ENCODE assay signal across 18 mouse cellular contexts in genomic region chr14:30168387-30168786, GRCm38 (mm10).
A peak's percentile ranks its signal among the peaks of the same experiment; 100 is the strongest.
DNase-seq lines count a peak whose midpoint lies in the region; ATAC-seq and TF ChIP-seq lines count a peak whose summit lies in the region.
"Had no signal": no experiment of that assay in that cellular context is flagged by ENCODE, and none has a peak within 500 bp of the region (broad histone marks: within the 10 kb centered on the region; RNA-seq: fewer than 3 reads in every experiment).

No protein-coding gene starts in this region.

- H3K4me2 ChIP-seq in liver, embryonic 14.5 days (ENCODE audit: low read depth) = no peak overlapping the region
- no peak overlapping the region for H3K4me2 ChIP-seq in forebrain, embryonic 11.5 days (ENCODE audit: low read depth, low read length, severe bottlenecking)
- H3K4me2 ChIP-seq: embryonic facial prominence, embryonic 12.5 days; forebrain, embryonic 12.5 days had no signal

- no peak overlapping the region for H3K9ac ChIP-seq in liver, embryonic 14.5 days (replicated peaks)
- H3K9ac ChIP-seq in forebrain, embryonic 11.5 days (ENCODE audit: low read length) = no peak overlapping the region
- H3K9ac ChIP-seq: embryonic facial prominence, embryonic 12.5 days; forebrain, embryonic 12.5 days had no signal

- H3K4me3 ChIP-seq in liver, embryonic 14.5 days (ENCODE audit: insufficient read depth in 1 of 2, low read depth in 2 of 2, low read length in 2 of 2) = no peak overlapping the region
- H3K4me3 ChIP-seq in forebrain, embryonic 11.5 days (ENCODE audit: low read depth, low read length) = no peak overlapping the region
- H3K4me3 ChIP-seq: embryonic facial prominence, embryonic 10.5 days; embryonic facial prominence, embryonic 12.5 days; forebrain, embryonic 12.5 days had no signal

- TF ChIP-seq CTCF in liver, embryonic 14.5 days (IDR thresholded peaks at IDR 0.05; ENCODE audit: low read depth) = no peak

- no peak overlapping the region for H3K27ac ChIP-seq in liver, embryonic 14.5 days
- H3K27ac ChIP-seq in forebrain, embryonic 11.5 days (ENCODE audit: low read depth, low read length) = no peak overlapping the region
- H3K27ac ChIP-seq: embryonic facial prominence, embryonic 10.5 days; embryonic facial prominence, embryonic 12.5 days; forebrain, embryonic 12.5 days had no signal

- 24% methylated on average over 3 of the region's 3 CpGs for WGBS in liver, embryonic 14.5 days (ENCODE audit: insufficient replicate concordance)
- WGBS in forebrain, embryonic 11.5 days = 87% methylated on average over 3 of the region's 3 CpGs

- no peaks in the 10 kb centered on the region for H3K9me3 ChIP-seq in liver, embryonic 14.5 days (ENCODE audit: control insufficient read depth, low read length)
- H3K9me3 ChIP-seq in forebrain, embryonic 11.5 days (ENCODE audit: control insufficient read depth, low read length) = no peaks in the 10 kb centered on the region
- H3K9me3 ChIP-seq: embryonic facial prominence, embryonic 10.5 days; embryonic facial prominence, embryonic 12.5 days; forebrain, embryonic 12.5 days; G1E had no signal

- H3K27me3 ChIP-seq in liver, embryonic 14.5 days (ENCODE audit: control insufficient read depth, insufficient read depth, low read length) = no peaks in the 10 kb centered on the region
- H3K27me3 ChIP-seq in forebrain, embryonic 11.5 days (ENCODE audit: control insufficient read depth, insufficient read depth, low read length) = no peaks in the 10 kb centered on the region
- H3K27me3 ChIP-seq: CH12.LX; embryonic facial prominence, embryonic 12.5 days had no signal

- ATAC-seq in liver, embryonic 14.5 days (ENCODE audit: insufficient read depth) = peak; percentile 23; the same call in 1 of the 2 replicates
- ATAC-seq in megakaryocyte-erythroid progenitor cell, adult 5-6 weeks (replicated peaks; ENCODE audit: low FRiP score, low TSS enrichment, poor library complexity, severe bottlenecking) = peak; percentile 53; the same call in 1 of the 2 replicates
- no peak for ATAC-seq in forebrain, embryonic 11.5 days (replicated peaks; ENCODE audit: low FRiP score)
- ATAC-seq: CD4-positive, CD25-positive, alpha-beta regulatory T cell, adult 4 months; forebrain, embryonic 14.5 days; forebrain, embryonic 16.5 days had no signal

- no peak for TF ChIP-seq EP300 in liver, embryonic 14.5 days (IDR thresholded peaks at IDR 0.05; ENCODE audit: low read depth)

- no peaks in the 10 kb centered on the region for H3K36me3 ChIP-seq in liver, embryonic 14.5 days (replicated peaks; ENCODE audit: control insufficient read depth, insufficient read depth, low read depth)
- no peaks in the 10 kb centered on the region for H3K36me3 ChIP-seq in forebrain, embryonic 11.5 days (ENCODE audit: control insufficient read depth, insufficient read depth, low read length)
- H3K36me3 ChIP-seq: embryonic facial prominence, embryonic 10.5 days; embryonic facial prominence, embryonic 12.5 days; forebrain, embryonic 12.5 days; G1E had no signal

- H3K4me1 ChIP-seq in liver, embryonic 14.5 days (replicated peaks; ENCODE audit: control insufficient read depth in 2 of 2, insufficient read depth in 2 of 2, low read length in 1 of 2) = peaks cover 0 to 11% of the 10 kb centered on the region in 2 experiments; a peak in 2 of 4 replicates
- no peaks in the 10 kb centered on the region for H3K4me1 ChIP-seq in forebrain, embryonic 11.5 days (replicated peaks; ENCODE audit: control insufficient read depth, insufficient read depth, low read length)

- DNase-seq in liver, embryonic 14.5 days (ENCODE audit: low read depth in 3 of 3, low spot score in 3 of 3) = no peak
- no peak for DNase-seq in liver
- DNase-seq in thymus, postnatal 4 days = peak; percentile 2
- DNase-seq in thymus, postnatal 36 days = no peak
- DNase-seq in forebrain, embryonic 11.5 days (ENCODE audit: low spot score) = no peak
- DNase-seq: adrenal gland, adult 2 months; B cell, adult 2 months; cerebellum, adult 8-10 months; cerebellum, adult 9-11 months had no signal
